Mouse (Mus musculus): ENCODE measurements around the gene Toe1.
"Not testable (repeated sequence)": the region's sequence is repeated elsewhere in the genome, so short reads cannot be mapped to it uniquely, and the experiment has no call there.

Toe1 gene

GRCm38 (mm10) chr4:116807197-116808129, at the start of gene Toe1, which contains the start of gene Mutyh:
TSS of gene Toe1 (minus strand) at chr4:116807640.
TSS of gene Mutyh (plus strand) at chr4:116807723.
- peak; percentile 84 for DNase-seq (ENCODE audit: low spot score)

- no peak for DNase-seq (ENCODE audit: low spot score)
Observed at GRCm38 (mm10) chr4:116857203-116857602, 49.8 kb upstream of the Toe1 start.

- no peak for DNase-seq (ENCODE audit: low spot score)
Observed at GRCm38 (mm10) chr4:116854286-116854685, 46.8 kb upstream of the Toe1 start.

- no peak for DNase-seq (ENCODE audit: low spot score)
Observed at GRCm38 (mm10) chr4:116849901-116850300, 42.5 kb upstream of the Toe1 start.

GRCm38 (mm10) chr4:116844324-116844723, 36.9 kb upstream of the Toe1 start:
- DNase-seq (ENCODE audit: low spot score) = no peak

GRCm38 (mm10) chr4:116840841-116841240, 33.4 kb upstream of the Toe1 start:
- no peak for DNase-seq (ENCODE audit: low spot score)

- DNase-seq (ENCODE audit: low spot score) = not testable (repeated sequence)
Observed at GRCm38 (mm10) chr4:116840096-116840495, 32.7 kb upstream of the Toe1 start.

- DNase-seq (ENCODE audit: low spot score) = no peak
Observed at GRCm38 (mm10) chr4:116838999-116839398, 31.6 kb upstream of the Toe1 start.

- DNase-seq (ENCODE audit: low spot score) = no peak
Observed at GRCm38 (mm10) chr4:116830070-116830368, 22.6 kb upstream of the Toe1 start.

- no peak for DNase-seq (ENCODE audit: low spot score)
Observed at GRCm38 (mm10) chr4:116829364-116830069, 22.1 kb upstream of the Toe1 start.

GRCm38 (mm10) chr4:116827819-116828218, 20.4 kb upstream of the Toe1 start:
- DNase-seq (ENCODE audit: low spot score) = peak; percentile 27

GRCm38 (mm10) chr4:116824541-116825004, 17.1 kb upstream of the Toe1 start:
- DNase-seq (ENCODE audit: low spot score) = peak; percentile 61

- no peak for DNase-seq (ENCODE audit: low spot score)
Observed at GRCm38 (mm10) chr4:116821694-116822016, 14.2 kb upstream of the Toe1 start, which contains the start of gene Hpdl. TSS of gene Hpdl (minus strand) at chr4:116821707.

GRCm38 (mm10) chr4:116820902-116821693, 13.7 kb upstream of the Toe1 start:
- peak; percentile 53 for DNase-seq (ENCODE audit: low spot score)

- no peak for DNase-seq (ENCODE audit: low spot score)
Observed at GRCm38 (mm10) chr4:116819968-116820901, 12.8 kb upstream of the Toe1 start.

- DNase-seq (ENCODE audit: low spot score) = no peak
Observed at GRCm38 (mm10) chr4:116817486-116817885, 10.0 kb upstream of the Toe1 start.

GRCm38 (mm10) chr4:116815276-116815675, 7.8 kb upstream of the Toe1 start:
- DNase-seq (ENCODE audit: low spot score) = no peak

- DNase-seq (ENCODE audit: low spot score) = no peak
Observed at GRCm38 (mm10) chr4:116811012-116811411, 3.6 kb upstream of the Toe1 start.

GRCm38 (mm10) chr4:116799901-116800300, 7.5 kb downstream of the Toe1 start:
- no peak for DNase-seq (ENCODE audit: low spot score)

- no peak for DNase-seq (ENCODE audit: low spot score)
Observed at GRCm38 (mm10) chr4:116796442-116797110, 10.9 kb downstream of the Toe1 start.

GRCm38 (mm10) chr4:116794273-116794672, 13.2 kb downstream of the Toe1 start:
- DNase-seq (ENCODE audit: low spot score) = no peak
